Comparison of ENCODE assay signal across 11 mouse cellular contexts in genomic region chr3:122243416-122244167, GRCm38 (mm10). TPM values are rescaled to one million over a fixed set of nuclear protein-coding genes. Genes with fewer than 3 reads are reported as not detected.
DNase-seq lines count a peak whose midpoint lies in the region; ATAC-seq and TF ChIP-seq lines count a peak whose summit lies in the region.
"Had no signal": no experiment of that assay in that cellular context is flagged by ENCODE, and none has a peak within 500 bp of the region (broad histone marks: within the 10 kb centered on the region; RNA-seq: fewer than 3 reads in every experiment).

No protein-coding gene starts in this region.

- no peaks in the 10 kb centered on the region for H3K27me3 ChIP-seq in heart, postnatal 0 days (ENCODE audit: control insufficient read depth, insufficient read depth, low read length)
- H3K27me3 ChIP-seq in ES-Bruce4 (ENCODE audit: control insufficient read depth, insufficient read depth, low read length, poor library complexity, severe bottlenecking) = no peaks in the 10 kb centered on the region
- no peaks in the 10 kb centered on the region for H3K27me3 ChIP-seq in liver, embryonic 13.5 days
- H3K27me3 ChIP-seq in intestine, embryonic 15.5 days (replicated peaks) = no peaks in the 10 kb centered on the region
- H3K27me3 ChIP-seq: forebrain, embryonic 13.5 days; lung, embryonic 15.5 days had no signal

- no peak for TF ChIP-seq EP300 in heart, postnatal 0 days (IDR thresholded peaks at IDR 0.05; ENCODE audit: low read depth)
- peak; percentile 83 for TF ChIP-seq EP300 in ES-Bruce4 (IDR thresholded peaks at IDR 0.05; ENCODE audit: insufficient read depth, low read depth, low read length)

- peak; percentile 53 for TF ChIP-seq POLR2A in ES-Bruce4 (IDR thresholded peaks at IDR 0.05; ENCODE audit: insufficient read depth, low read length)
- no peak for TF ChIP-seq POLR2A in bone marrow, adult 2 months (IDR thresholded peaks at IDR 0.05; ENCODE audit: borderline replicate concordance, control insufficient read depth, low read depth, low read length)

- 49% methylated on average over 14 of the region's 14 CpGs for WGBS in heart, postnatal 0 days
- WGBS in bone marrow, adult 2 months = 20% methylated on average over 14 of the region's 14 CpGs
- 35% methylated on average over 14 of the region's 14 CpGs for WGBS in liver, embryonic 13.5 days (ENCODE audit: insufficient replicate concordance)
- 56% methylated on average over 14 of the region's 14 CpGs for WGBS in intestine, embryonic 15.5 days

- H3K4me3 ChIP-seq in heart, postnatal 0 days (ENCODE audit: low read depth, low read length) = no peak overlapping the region
- no peak overlapping the region for H3K4me3 ChIP-seq in ES-Bruce4 (ENCODE audit: low read depth, low read length)
- no peak overlapping the region for H3K4me3 ChIP-seq in bone marrow, adult 2 months (replicated peaks; ENCODE audit: control insufficient read depth, low read depth, low read length)
- H3K4me3 ChIP-seq in liver, embryonic 13.5 days (replicated peaks) = no peak overlapping the region
- H3K4me3 ChIP-seq in intestine, embryonic 15.5 days (replicated peaks) = no peak overlapping the region
- H3K4me3 ChIP-seq: forebrain, embryonic 13.5 days; lung, embryonic 15.5 days had no signal

- peaks cover 17% of the 10 kb centered on the region for H3K4me1 ChIP-seq in heart, postnatal 0 days (ENCODE audit: control insufficient read depth, insufficient read depth)
- H3K4me1 ChIP-seq in ES-Bruce4 (ENCODE audit: control insufficient read depth, insufficient read depth, low read length) = peaks cover 2% of the 10 kb centered on the region
- H3K4me1 ChIP-seq in bone marrow, adult 2 months (ENCODE audit: control insufficient read depth, insufficient read depth, low read length) = peaks cover 5% of the 10 kb centered on the region
- peaks cover 35% of the 10 kb centered on the region for H3K4me1 ChIP-seq in liver, embryonic 13.5 days (replicated peaks)
- peaks cover 16% of the 10 kb centered on the region for H3K4me1 ChIP-seq in intestine, embryonic 15.5 days (replicated peaks)

- ATAC-seq in heart, postnatal 0 days (ENCODE audit: insufficient read depth, low read depth) = no peak
- ATAC-seq in liver, embryonic 13.5 days (ENCODE audit: low read depth) = no peak
- no peak for ATAC-seq in activated CD4-positive, CD25-positive, alpha-beta regulatory T cell, adult 4 months
- ATAC-seq in intestine, embryonic 15.5 days = no peak
- ATAC-seq: forebrain, embryonic 13.5 days had no signal

- no peak for TF ChIP-seq CTCF in heart, postnatal 0 days (IDR thresholded peaks at IDR 0.05; ENCODE audit: low read depth)
- no peak for TF ChIP-seq CTCF in ES-Bruce4 (IDR thresholded peaks at IDR 0.05; ENCODE audit: low read depth, low read length)
- TF ChIP-seq CTCF in bone marrow, adult 2 months (IDR thresholded peaks at IDR 0.05; ENCODE audit: control insufficient read depth, insufficient read depth, low read length) = no peak

- H3K9me3 ChIP-seq in heart, postnatal 0 days (replicated peaks; ENCODE audit: control insufficient read depth, low read length) = no peaks in the 10 kb centered on the region
- H3K9me3 ChIP-seq in ES-Bruce4 (replicated peaks; ENCODE audit: control insufficient read depth, insufficient read depth, low read length, poor library complexity, severe bottlenecking) = no peaks in the 10 kb centered on the region
- no peaks in the 10 kb centered on the region for H3K9me3 ChIP-seq in liver, embryonic 13.5 days (replicated peaks)
- H3K9me3 ChIP-seq in intestine, embryonic 15.5 days = no peaks in the 10 kb centered on the region
- H3K9me3 ChIP-seq: forebrain, embryonic 13.5 days; lung, embryonic 15.5 days had no signal

- DNase-seq in heart, postnatal 0 days (ENCODE audit: low spot score) = peak; percentile 27
- no peak for DNase-seq in heart, postnatal 36 days
- DNase-seq in liver, embryonic 13.5 days = no peak
- DNase-seq in layer of hippocampus, adult 11-12 months (ENCODE audit: low spot score) = no peak
- DNase-seq: heart, postnatal 14 days had no signal

- H3K9ac ChIP-seq in heart, postnatal 0 days (replicated peaks; ENCODE audit: low read depth, low read length) = no peak overlapping the region
- H3K9ac ChIP-seq in ES-Bruce4 (ENCODE audit: low read depth, poor library complexity, severe bottlenecking) = peak overlapping the region; percentile 91
- peak overlapping the region; percentile 62 for H3K9ac ChIP-seq in liver, embryonic 13.5 days
- no peak overlapping the region for H3K9ac ChIP-seq in intestine, embryonic 15.5 days
- H3K9ac ChIP-seq: forebrain, embryonic 13.5 days; lung, embryonic 15.5 days had no signal

- H3K4me2 ChIP-seq in heart, postnatal 0 days (ENCODE audit: low read depth, low read length) = no peak overlapping the region
- H3K4me2 ChIP-seq in liver, embryonic 13.5 days = peak overlapping the region; percentile 41
- H3K4me2 ChIP-seq in intestine, embryonic 15.5 days (replicated peaks) = no peak overlapping the region
- H3K4me2 ChIP-seq: forebrain, embryonic 13.5 days; lung, embryonic 15.5 days had no signal

- no peaks in the 10 kb centered on the region for H3K36me3 ChIP-seq in heart, postnatal 0 days (replicated peaks; ENCODE audit: control insufficient read depth, insufficient read depth, low read length)
- H3K36me3 ChIP-seq in ES-Bruce4 (ENCODE audit: control insufficient read depth, insufficient read depth, low read length, poor library complexity, severe bottlenecking) = no peaks in the 10 kb centered on the region
- peaks cover 1% of the 10 kb centered on the region for H3K36me3 ChIP-seq in liver, embryonic 13.5 days
- H3K36me3 ChIP-seq in intestine, embryonic 15.5 days = no peaks in the 10 kb centered on the region
- H3K36me3 ChIP-seq: lung, embryonic 15.5 days had no signal

- no peak overlapping the region for H3K27ac ChIP-seq in heart, postnatal 0 days (ENCODE audit: low read depth)
- peak overlapping the region; percentile 100 for H3K27ac ChIP-seq in ES-Bruce4 (ENCODE audit: insufficient read depth, low read length)
- H3K27ac ChIP-seq in bone marrow, adult 2 months (ENCODE audit: control insufficient read depth, insufficient read depth, low read depth, low read length, poor library complexity) = peak overlapping the region; percentile 5; the same call in 1 of the 2 replicates
- peak overlapping the region; percentile 86 for H3K27ac ChIP-seq in liver, embryonic 13.5 days
- H3K27ac ChIP-seq in intestine, embryonic 15.5 days = no peak overlapping the region
- H3K27ac ChIP-seq: forebrain, embryonic 13.5 days; lung, embryonic 15.5 days had no signal

- intact Hi-C loops in heart, postnatal 36 days (cut with DNase I) = loop anchor here (10.0 kb wide), 1 partner anchor 289 kb away; the partner anchor contains the start of gene Arhgap29

RNA-seq across cellular contexts. Expression of gene Gclm, which starts 1.8 kb away (rescaled TPM):
- total RNA-seq in heart, postnatal 0 days (2014; rRNA removed; ENCODE audit: low replicate concordance) = 12.8 and 36.1 TPM in 2 replicates
- polyA plus RNA-seq in heart, postnatal 0 days (2015; fragmentation: Nextera tagmentation; extraction: Ambion mirVana) = 47.3 and 51.7 TPM in 2 replicates
- total RNA-seq in heart, postnatal 36 days (2021) = 10 to 100 TPM; 56.9 to 74.7 TPM
- polyA plus RNA-seq in ES-Bruce4 (2011; ENCODE audit: insufficient read depth, insufficient read length, low read depth, missing spikeins) = 123 and 140 TPM in 2 replicates
- 107 and 167 TPM in 2 replicates for polyA plus RNA-seq in bone marrow, adult 2 months (2011; ENCODE audit: insufficient read depth, insufficient read length, low replicate concordance, missing spikeins)
- 455 and 466 TPM in 2 replicates for polyA plus RNA-seq in liver, embryonic 13.5 days (2015; fragmentation: Nextera tagmentation; extraction: Ambion mirVana)
- polyA plus RNA-seq in activated CD4-positive, CD25-positive, alpha-beta regulatory T cell, adult 4 months (2017; shearing (Covaris generic)) = 1 to 10 TPM; 5.2 to 6.0 TPM
- polyA plus RNA-seq in intestine, embryonic 15.5 days (2015; fragmentation: Nextera tagmentation; extraction: Ambion mirVana) = 97.7 TPM in 2 replicates

RNA-seq across cellular contexts. Expression of gene Dnttip2, which starts 30.6 kb away (rescaled TPM):
- 9.3 and 11.2 TPM in 2 replicates for total RNA-seq in heart, postnatal 0 days (2014; rRNA removed; ENCODE audit: low replicate concordance)
- polyA plus RNA-seq in heart, postnatal 0 days (2015; fragmentation: Nextera tagmentation; extraction: Ambion mirVana) = 31.7 and 33.4 TPM in 2 replicates
- 10 to 100 TPM; 27.7 to 29.3 TPM for total RNA-seq in heart, postnatal 36 days (2021)
- polyA plus RNA-seq in ES-Bruce4 (2011; ENCODE audit: insufficient read depth, insufficient read length, low read depth, missing spikeins) = 123 and 132 TPM in 2 replicates
- 11.8 and 33.5 TPM in 2 replicates for polyA plus RNA-seq in bone marrow, adult 2 months (2011; ENCODE audit: insufficient read depth, insufficient read length, low replicate concordance, missing spikeins)
- polyA plus RNA-seq in liver, embryonic 13.5 days (2015; fragmentation: Nextera tagmentation; extraction: Ambion mirVana) = 52.7 and 65.0 TPM in 2 replicates
- 100 to 1,000 TPM in 1 of 2 experiments, 10 to 100 TPM in 1; 92.1 to 105 TPM for polyA plus RNA-seq in activated CD4-positive, CD25-positive, alpha-beta regulatory T cell, adult 4 months (2017; shearing (Covaris generic))
- polyA plus RNA-seq in intestine, embryonic 15.5 days (2015; fragmentation: Nextera tagmentation; extraction: Ambion mirVana) = 68.3 and 77.4 TPM in 2 replicates

RNA-seq across cellular contexts. Expression of gene Bcar3, which starts 50.3 kb away (rescaled TPM):
- total RNA-seq in heart, postnatal 0 days (2014; rRNA removed; ENCODE audit: low replicate concordance) = 24.5 and 38.6 TPM in 2 replicates
- 2.9 and 3.3 TPM in 2 replicates for polyA plus RNA-seq in heart, postnatal 0 days (2015; fragmentation: Nextera tagmentation; extraction: Ambion mirVana)
- total RNA-seq in heart, postnatal 36 days (2021) = 1 to 10 TPM; 6.3 to 8.2 TPM
- polyA plus RNA-seq in ES-Bruce4 (2011; ENCODE audit: insufficient read depth, insufficient read length, low read depth, missing spikeins) = 26.3 and 26.4 TPM in 2 replicates
- polyA plus RNA-seq in bone marrow, adult 2 months (2011; ENCODE audit: insufficient read depth, insufficient read length, low replicate concordance, missing spikeins) = 1.1 and 2.2 TPM in 2 replicates
- 5.0 and 5.5 TPM in 2 replicates for polyA plus RNA-seq in liver, embryonic 13.5 days (2015; fragmentation: Nextera tagmentation; extraction: Ambion mirVana)
- polyA plus RNA-seq in activated CD4-positive, CD25-positive, alpha-beta regulatory T cell, adult 4 months (2017; shearing (Covaris generic)) = under 1 TPM; 0.61 to 0.70 TPM
- 21.5 and 23.4 TPM in 2 replicates for polyA plus RNA-seq in intestine, embryonic 15.5 days (2015; fragmentation: Nextera tagmentation; extraction: Ambion mirVana)

Comparison
In these comparisons a context has a peak if more than half of its experiments do, and no peak if none do; other contexts are left out.
1. H3K27ac ChIP-seq: peak in ES-Bruce4 (single experiment), bone marrow, adult 2 months (single experiment) and liver, embryonic 13.5 days (single experiment); none in heart, postnatal 0 days (single experiment) and intestine, embryonic 15.5 days (single experiment).
2. H3K9ac ChIP-seq: peak in ES-Bruce4 (single experiment) and liver, embryonic 13.5 days (single experiment); none in heart, postnatal 0 days (single experiment) and intestine, embryonic 15.5 days (single experiment).